Mouse (Mus musculus) brain, embryonic 18.5 days (tissue): ENCODE data around the gene Col6a2.

ENCODE experiments used
- DNase-seq: peaks from one replicate; pipeline ENCODE4 v3.0.0-alpha.2; 2012; ENCODE audit warnings: low read depth, low spot score

The Col6a2 gene

GRCm38 (mm10) chr10:76622928-76623680 is at the start of gene Col6a2:
Gene Col6a2 (minus strand): TSS chr10:76623630.
- DNase-seq, result no peak

GRCm38 (mm10) chr10:76671939-76672338 is 48.5 kb upstream of the Col6a2 start:
- DNase-seq, result no peak

GRCm38 (mm10) chr10:76668947-76669284 is 45.5 kb upstream of the Col6a2 start:
- DNase-seq, result no peak

GRCm38 (mm10) chr10:76668261-76668946 is 45.0 kb upstream of the Col6a2 start:
- DNase-seq, result no peak

- no peak for DNase-seq
Observed at GRCm38 (mm10) chr10:76667197-76667805, 43.9 kb upstream of the Col6a2 start.

- DNase-seq, result no peak
Observed at GRCm38 (mm10) chr10:76665551-76665950, 42.1 kb upstream of the Col6a2 start.

GRCm38 (mm10) chr10:76664156-76665115 is 41.0 kb upstream of the Col6a2 start:
- no peak for DNase-seq

GRCm38 (mm10) chr10:76653345-76654336 is 30.2 kb upstream of the Col6a2 start:
- DNase-seq, result no peak

GRCm38 (mm10) chr10:76650662-76651342 is 27.4 kb upstream of the Col6a2 start:
- DNase-seq, result no peak

- no peak for DNase-seq
Observed at GRCm38 (mm10) chr10:76648738-76649137, 25.3 kb upstream of the Col6a2 start.

- no peak for DNase-seq
Observed at GRCm38 (mm10) chr10:76647390-76647789, 24.0 kb upstream of the Col6a2 start.

GRCm38 (mm10) chr10:76645686-76646085 is 22.3 kb upstream of the Col6a2 start:
- DNase-seq, result no peak

- DNase-seq, result no peak
Observed at GRCm38 (mm10) chr10:76645066-76645465, 21.6 kb upstream of the Col6a2 start.

- DNase-seq, result no peak
Observed at GRCm38 (mm10) chr10:76643999-76644398, 20.6 kb upstream of the Col6a2 start.

- DNase-seq, result no peak
Observed at GRCm38 (mm10) chr10:76643446-76643845, 20.0 kb upstream of the Col6a2 start.

- DNase-seq, result no peak
Observed at GRCm38 (mm10) chr10:76642628-76643434, 19.4 kb upstream of the Col6a2 start.

GRCm38 (mm10) chr10:76641894-76642627 is 18.6 kb upstream of the Col6a2 start:
- no peak for DNase-seq

GRCm38 (mm10) chr10:76639952-76640351 is 16.5 kb upstream of the Col6a2 start:
- no peak for DNase-seq
